Mouse (Mus musculus) ES-E14 (cell line): ENCODE data around the gene Tnfrsf25.

Source experiments
- HCFC1 ChIP-seq: IDR thresholded peaks from 2 replicates; pipeline ENCODE4 v1.6.1; 2012; ENCODE audit warnings: low read length, inconsistent platforms, borderline replicate concordance; ENCODE audit not compliant: insufficient read depth
- MAFK ChIP-seq: IDR thresholded peaks from 2 replicates; pipeline ENCODE4 v1.6.1; 2014; ENCODE audit warnings: mild to moderate bottlenecking, low read depth, low read length, inconsistent platforms; ENCODE audit not compliant: insufficient read depth
- ZC3H11A ChIP-seq: IDR thresholded peaks from 2 replicates; pipeline ENCODE4 v1.6.1; 2012; ENCODE audit warnings: low read depth, mild to moderate bottlenecking, inconsistent platforms, low read length, borderline replicate concordance
- ZNF384 ChIP-seq: IDR thresholded peaks from 2 replicates; pipeline ENCODE4 v1.6.1; 2012; ENCODE audit warnings: low read depth, low read length, inconsistent platforms

DNA sequence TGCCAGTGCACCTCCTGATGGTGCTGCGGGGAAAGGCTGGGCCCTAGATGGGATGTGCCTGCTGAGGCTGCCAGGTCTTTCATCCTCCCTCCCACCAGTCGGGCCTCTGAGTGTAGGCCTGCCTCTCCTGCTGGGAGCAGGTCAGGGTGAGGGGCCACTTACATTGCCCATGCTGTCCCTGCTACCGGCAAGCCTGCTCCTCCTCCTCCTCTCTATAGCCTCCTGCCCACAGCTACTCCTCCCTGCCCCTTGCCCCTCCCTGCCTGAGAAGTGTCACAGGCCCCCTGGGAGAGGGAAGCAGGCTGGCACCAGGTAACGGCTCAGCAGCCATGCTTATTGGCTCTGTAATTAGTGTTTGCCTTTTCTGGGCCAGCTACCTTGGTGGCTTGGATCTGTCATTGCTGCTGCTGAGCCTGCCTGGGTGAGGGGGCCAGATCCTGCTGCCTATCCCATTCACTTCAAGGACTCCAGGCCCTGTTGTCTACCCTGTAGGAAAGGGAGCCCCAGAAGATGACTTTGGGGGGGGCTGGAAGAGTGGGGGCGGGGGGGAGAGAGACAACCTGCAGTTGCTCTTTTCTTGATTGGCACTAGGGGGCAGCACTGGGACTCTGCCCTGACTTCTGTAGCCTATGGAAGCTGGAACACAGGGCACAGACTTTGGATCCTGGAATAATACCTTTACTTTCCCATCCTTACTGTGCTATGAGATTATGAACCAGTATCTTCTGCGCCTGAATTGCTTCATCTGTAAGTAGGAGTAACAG lies 20.6 kb downstream of the Tnfrsf25 start:
- TF ChIP-seq HCFC1 (no peak), ZNF384 (no peak), MAFK (no peak), ZC3H11A (no peak)
